Mouse (Mus musculus): ENCODE measurements around the gene Vmn1r79.
"Not testable (repeated sequence)": the region's sequence is repeated elsewhere in the genome, so short reads cannot be mapped to it uniquely, and the experiment has no call there.

Gene Vmn1r79

GRCm38 (mm10) chr7:12170979-12171378, at the start of gene Vmn1r79:
TSS of gene Vmn1r79 (plus strand) at chr7:12171279.
- DNase-seq, result not testable (repeated sequence)

GRCm38 (mm10) chr7:12149957-12150356, 21.1 kb upstream of the Vmn1r79 start, which contains the start of gene Vmn1r78:
TSS of gene Vmn1r78 (plus strand) at chr7:12150257.
- no peak for DNase-seq

GRCm38 (mm10) chr7:12156463-12156862, 14.6 kb upstream of the Vmn1r79 start:
- not testable (repeated sequence) for DNase-seq

GRCm38 (mm10) chr7:12172926-12173325, 1.8 kb downstream of the Vmn1r79 start:
- DNase-seq, result not testable (repeated sequence)

- DNase-seq, result no peak
These were observed 17.9 kb downstream of the Vmn1r79 start, which contains the start of gene Vmn1r80 for GRCm38 (mm10) chr7:12188986-12189385. TSS of gene Vmn1r80 (plus strand) at chr7:12189286.

- no peak for DNase-seq
These were observed 33.1 kb downstream of the Vmn1r79 start for GRCm38 (mm10) chr7:12204141-12204540.
